Mouse (Mus musculus): ENCODE results near the gene Mcm10. TPM values are rescaled to one million over a fixed set of nuclear protein-coding genes. Genes with fewer than 3 reads are reported as not detected.

Gene Mcm10
- polyA plus RNA-seq (2014; fragmentation: Illumina TruSeq; extraction: RNeasy Lipid Tissue Mini Kit (QIAGEN cat#74804); ENCODE audit: low read depth, low replicate concordance), result 0.53 TPM

GRCm38 (mm10) chr2:5012491-5013324 lies at the start of gene Mcm10:
Mcm10 (minus strand) TSS chr2:5012791.

GRCm38 (mm10) chr2:4975807-4976206 lies 36.8 kb downstream of the Mcm10 start, which contains the start of gene Ucma:
Ucma (plus strand) TSS chr2:4976122.

Other genes with a start within 250 kb of the Mcm10 start
- 40.1 TPM for gene Sephs1, start 131.2 kb downstream of the Mcm10 start, polyA plus RNA-seq (2014; fragmentation: Illumina TruSeq; extraction: RNeasy Lipid Tissue Mini Kit (QIAGEN cat#74804); ENCODE audit: low read depth, low replicate concordance)
- gene Phyh, start 93.8 kb downstream of the Mcm10 start, polyA plus RNA-seq (2014; fragmentation: Illumina TruSeq; extraction: RNeasy Lipid Tissue Mini Kit (QIAGEN cat#74804); ENCODE audit: low read depth, low replicate concordance), result 1,073 TPM
- gene Ucma, start 36.7 kb downstream of the Mcm10 start, polyA plus RNA-seq (2014; fragmentation: Illumina TruSeq; extraction: RNeasy Lipid Tissue Mini Kit (QIAGEN cat#74804); ENCODE audit: low read depth, low replicate concordance), result not detected
- 11.8 TPM for gene Optn, start 51.3 kb upstream of the Mcm10 start, polyA plus RNA-seq (2014; fragmentation: Illumina TruSeq; extraction: RNeasy Lipid Tissue Mini Kit (QIAGEN cat#74804); ENCODE audit: low read depth, low replicate concordance)
- 2.3 TPM for gene Ccdc3, start 125.0 kb upstream of the Mcm10 start, polyA plus RNA-seq (2014; fragmentation: Illumina TruSeq; extraction: RNeasy Lipid Tissue Mini Kit (QIAGEN cat#74804); ENCODE audit: low read depth, low replicate concordance)